Mouse (Mus musculus): ENCODE data around the gene Capn15. TPM values are rescaled to one million over a fixed set of nuclear protein-coding genes. Genes with fewer than 3 reads are reported as not detected.

Capn15 gene
- total and polyA plus RNA-seq, 3 experiments: 2.1 to 11.5 (median 6.0) TPM

DNA sequence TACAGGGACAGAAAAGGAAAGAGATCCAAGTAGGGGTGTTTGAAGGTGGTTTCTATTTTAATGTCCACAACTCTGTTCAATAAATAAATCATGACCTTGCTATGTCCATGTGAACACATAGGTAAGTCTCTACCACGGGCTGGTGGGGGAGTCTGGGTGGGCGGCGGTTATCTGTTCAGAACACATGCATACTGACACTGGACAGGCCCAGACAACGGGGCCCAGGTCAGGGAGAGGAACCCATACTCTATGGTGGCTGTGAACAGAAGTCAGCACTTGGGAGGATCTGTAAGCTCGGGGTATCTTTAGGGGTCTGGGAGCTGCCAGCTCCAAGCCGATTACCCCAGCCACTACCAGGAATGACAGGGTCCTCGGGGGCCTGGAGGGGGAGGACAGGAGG, 39.2 kb downstream of the Capn15 start:
- DNase-seq (ENCODE audit: extremely low read depth): no peak
- Histone ChIP-seq H3K4me1 (ENCODE audit: control insufficient read depth in 1 of 2, insufficient read depth in 2 of 2) (peaks cover 11 to 17% of the 10 kb centered on the region in 2 experiments; a peak in 3 of 4 replicates), H3K9ac (ENCODE audit: insufficient read depth, low read depth) (no peak overlapping the region), H3K4me2 (ENCODE audit: insufficient read depth, low read depth, poor library complexity, severe bottlenecking) (no peak overlapping the region), H3K27ac (ENCODE audit: insufficient read depth, low read depth) (no peak overlapping the region), H3K9me3 (replicated peaks; ENCODE audit: low read length) (no peaks in the 10 kb centered on the region), H3K27me3 (replicated peaks) (peaks cover 45% of the 10 kb centered on the region), H3K36me3 (replicated peaks in 1 of 2; ENCODE audit: control insufficient read depth in 1 of 2, insufficient read depth in 1 of 2, low read length in 1 of 2) (no peaks in the 10 kb centered on the region), H3K79me2 (replicated peaks; ENCODE audit: control insufficient read depth, extremely low read depth, insufficient read depth, poor library complexity, severe bottlenecking) (peaks cover 4% of the 10 kb centered on the region; the same call in 1 of the 2 replicates), H3K4me3 (replicated peaks in 1 of 3; ENCODE audit: low read depth in 2 of 3, low read length in 2 of 3, poor library complexity in 1 of 3) (no peak overlapping the region)
- dilution Hi-C loops (cut with MboI; ENCODE audit: extremely low pct_ligation_motif_present, extremely low pct_unique_long_range_greater_than_20kb, low sequenced_read_pairs): no loop called here
- in situ Hi-C loops (cut with MboI; ENCODE audit: low pct_ligation_motif_present, low pct_unique_long_range_greater_than_20kb, low sequenced_read_pairs): no loop called here
- TF ChIP-seq TBP (conservative IDR thresholded peaks at IDR 0.05; ENCODE audit: low read depth, low read length) (no peak), KAT2A (IDR thresholded peaks at IDR 0.05; ENCODE audit: insufficient replicate concordance, low read length) (no peak), JUN (IDR thresholded peaks at IDR 0.05; ENCODE audit: insufficient read depth, low read depth, low read length) (no peak), EP300 (IDR thresholded peaks at IDR 0.05; ENCODE audit: low read length) (no peak), ZNF384 (IDR thresholded peaks at IDR 0.05; ENCODE audit: low read depth, low read length) (no peak), GABPA (IDR thresholded peaks at IDR 0.05; ENCODE audit: insufficient replicate concordance, low read depth, low read length) (no peak), IRF4 (IDR thresholded peaks at IDR 0.05; ENCODE audit: low read depth, low read length) (no peak), CHD1 (IDR thresholded peaks at IDR 0.05; ENCODE audit: low read depth, low read length) (no peak), ETS1 (conservative IDR thresholded peaks at IDR 0.05; ENCODE audit: low read depth, low read length) (no peak), MYC (IDR thresholded peaks at IDR 0.05; ENCODE audit: low read depth, low read length) (no peak), SMC3 (IDR thresholded peaks at IDR 0.05; ENCODE audit: low read depth, low read length) (no peak), PAX5 (IDR thresholded peaks at IDR 0.05; ENCODE audit: low read length) (no peak), ELF1 (IDR thresholded peaks at IDR 0.05; ENCODE audit: low read depth, low read length) (no peak), CHD2 (IDR thresholded peaks at IDR 0.05; ENCODE audit: low read length) (no peak), E2F4 (IDR thresholded peaks at IDR 0.05; ENCODE audit: insufficient replicate concordance, low read depth, low read length) (no peak), POLR2A (IDR thresholded peaks at IDR 0.05; ENCODE audit: low read depth, low read length) (no peak), BHLHE40 (IDR thresholded peaks at IDR 0.05; ENCODE audit: low read depth, low read length) (no peak)

GRCm38 (mm10) chr17:25945517-25946155, 40.0 kb downstream of the Capn15 start:
- H3K9ac ChIP-seq (ENCODE audit: insufficient read depth, low read depth): no peak overlapping the region
- in situ Hi-C loops (cut with MboI; ENCODE audit: low pct_ligation_motif_present, low pct_unique_long_range_greater_than_20kb, low sequenced_read_pairs): no loop called here
- H3K27me3 ChIP-seq (replicated peaks): peaks cover 39% of the 10 kb centered on the region
- dilution Hi-C loops (cut with MboI; ENCODE audit: extremely low pct_ligation_motif_present, extremely low pct_unique_long_range_greater_than_20kb, low sequenced_read_pairs): no loop called here
- H3K4me3 ChIP-seq (replicated peaks in 1 of 3; ENCODE audit: low read depth in 2 of 3, low read length in 2 of 3, poor library complexity in 1 of 3): no peak overlapping the region
- no peaks in the 10 kb centered on the region for H3K36me3 ChIP-seq (replicated peaks in 1 of 2; ENCODE audit: control insufficient read depth in 1 of 2, insufficient read depth in 1 of 2, low read length in 1 of 2)
- H3K79me2 ChIP-seq (replicated peaks; ENCODE audit: control insufficient read depth, extremely low read depth, insufficient read depth, poor library complexity, severe bottlenecking): peaks cover 11% of the 10 kb centered on the region
- no peak overlapping the region for H3K27ac ChIP-seq (ENCODE audit: insufficient read depth, low read depth)
- TF ChIP-seq USF1 (IDR thresholded peaks at IDR 0.05; ENCODE audit: low read depth, low read length) (no peak), ZC3H11A (IDR thresholded peaks at IDR 0.05; ENCODE audit: low read depth, low read length) (no peak), E2F4 (IDR thresholded peaks at IDR 0.05; ENCODE audit: insufficient replicate concordance, low read depth, low read length) (no peak), ZNF384 (IDR thresholded peaks at IDR 0.05; ENCODE audit: low read depth, low read length) (no peak), MXI1 (IDR thresholded peaks at IDR 0.05; ENCODE audit: low read depth, low read length) (no peak), USF2 (conservative IDR thresholded peaks at IDR 0.05; ENCODE audit: low read depth, low read length) (no peak), TCF12 (IDR thresholded peaks at IDR 0.05; ENCODE audit: low read depth, low read length) (no peak), EP300 (IDR thresholded peaks at IDR 0.05; ENCODE audit: low read length) (no peak), SMC3 (IDR thresholded peaks at IDR 0.05; ENCODE audit: low read depth, low read length) (no peak), POLR2AphosphoS2 (IDR thresholded peaks at IDR 0.05; ENCODE audit: low read depth, low read length) (no peak), ZMIZ1 (IDR thresholded peaks at IDR 0.05; ENCODE audit: low read depth, low read length) (no peak), CHD2 (IDR thresholded peaks at IDR 0.05; ENCODE audit: low read length) (no peak), NRF1 (IDR thresholded peaks at IDR 0.05; ENCODE audit: low read depth, low read length) (no peak), MEF2A (IDR thresholded peaks at IDR 0.05; ENCODE audit: borderline replicate concordance, low read depth, low read length) (no peak), MYC (IDR thresholded peaks at IDR 0.05; ENCODE audit: low read depth, low read length) (no peak)
- peaks cover 12 to 22% of the 10 kb centered on the region in 2 experiments; a peak in 3 of 4 replicates for H3K4me1 ChIP-seq (ENCODE audit: control insufficient read depth in 1 of 2, insufficient read depth in 2 of 2)
- no peak overlapping the region for H3K4me2 ChIP-seq (ENCODE audit: insufficient read depth, low read depth, poor library complexity, severe bottlenecking)
- DNase-seq (ENCODE audit: extremely low read depth): no peak
- H3K9me3 ChIP-seq (replicated peaks; ENCODE audit: low read length): no peaks in the 10 kb centered on the region

Measured in CH12.LX (cell line).